Mouse (Mus musculus) olfactory bulb, adult 2 months (tissue): ENCODE measurements at regions not wholly inside any gene's neighbourhood (a gene's known extent, or its start where the extent isn't known, plus 50 kb on each side); places are given as distances from the start of the nearest gene placed in this dataset.

Experiments
- CTCF ChIP-seq: fragments of 200-500 bp; IDR thresholded peaks from 2 replicates; pipeline ENCODE4 v1.5.1; 2012; ENCODE audit warnings: low read depth, mild to moderate bottlenecking, low read length, moderate library complexity; ENCODE audit not compliant: insufficient read depth
- POLR2A ChIP-seq: fragments of 200-500 bp; IDR thresholded peaks from 2 replicates; pipeline ENCODE4 v1.6.1; 2012; ENCODE audit warnings: mild to moderate bottlenecking, low read depth, low read length, moderate library complexity; ENCODE audit not compliant: insufficient read depth

DNA sequence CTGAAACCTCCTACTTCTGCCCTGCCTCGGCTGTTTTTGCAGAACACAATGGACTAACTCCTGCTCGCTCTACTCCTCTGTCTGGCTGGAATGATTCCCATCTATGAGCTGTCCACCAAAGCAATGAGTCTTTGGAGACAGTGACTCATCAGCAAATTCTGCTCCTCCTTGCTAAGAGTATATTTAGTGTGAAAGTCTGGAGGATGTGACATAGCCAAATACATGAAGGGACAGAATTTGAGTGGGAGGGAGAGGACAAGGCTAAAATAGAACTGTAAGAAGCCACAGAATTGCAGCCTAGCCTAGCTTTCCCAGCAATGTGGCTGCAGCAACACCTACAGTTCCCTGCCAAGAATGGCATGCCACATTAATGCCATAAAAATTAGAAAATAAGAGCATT lies 390.9 kb downstream of the Tmem161b start:
- no peak for TF ChIP-seq CTCF
- TF ChIP-seq POLR2A = no peak
